Mouse (Mus musculus) urinary bladder, postnatal 10 days (tissue): ENCODE measurements around the gene Gm17631.
"Not testable (repeated sequence)": the region's sequence is repeated elsewhere in the genome, so short reads cannot be mapped to it uniquely, and the experiment has no call there.

ENCODE experiments used
- DNase-seq: peaks from one replicate; pipeline ENCODE4 v3.0.0; 2022; ENCODE audit warnings: low spot score

Gm17631 gene

GRCm38 (mm10) chr6:129862349-129862748 lies at the start of gene Gm17631:
Gene Gm17631, plus strand, starts transcription at chr6:129862649.
- not testable (repeated sequence) for DNase-seq

GRCm38 (mm10) chr6:129817731-129818130 lies 44.7 kb upstream of the Gm17631 start:
- no peak for DNase-seq

- no peak for DNase-seq
Measured at GRCm38 (mm10) chr6:129824004-129824403, 38.4 kb upstream of the Gm17631 start.

- no peak for DNase-seq
Measured at GRCm38 (mm10) chr6:129825559-129825958, 36.9 kb upstream of the Gm17631 start.

- no peak for DNase-seq
Measured at GRCm38 (mm10) chr6:129876549-129876948, 14.1 kb downstream of the Gm17631 start, which contains the start of gene Klra17. Gene Klra17, minus strand, starts transcription at chr6:129876672.

GRCm38 (mm10) chr6:129882525-129882924 lies 20.1 kb downstream of the Gm17631 start:
- no peak for DNase-seq
